Mouse (Mus musculus): ENCODE data around the gene Pthlh.
"Not testable (repeated sequence)": the region's sequence is repeated elsewhere in the genome, so short reads cannot be mapped to it uniquely, and the experiment has no call there.

Pthlh gene

GRCm38 (mm10) chr6:147263587-147264565 lies at the start of gene Pthlh:
TSS of gene Pthlh (minus strand) at chr6:147264183.
- DNase-seq (ENCODE audit: low spot score in 2 of 2): peak in 1 of 2 experiments; percentile 26

- DNase-seq (ENCODE audit: low spot score in 2 of 2): no peak
Measured at GRCm38 (mm10) chr6:147313331-147313730, 49.3 kb upstream of the Pthlh start.

GRCm38 (mm10) chr6:147310435-147310978 lies 46.5 kb upstream of the Pthlh start:
- no peak for DNase-seq (ENCODE audit: low spot score in 2 of 2)

GRCm38 (mm10) chr6:147310035-147310434 lies 46.1 kb upstream of the Pthlh start:
- DNase-seq (ENCODE audit: low spot score in 2 of 2): peak in 1 of 2 experiments; percentile 37

- DNase-seq (ENCODE audit: low spot score in 2 of 2): not testable (repeated sequence)
Measured at GRCm38 (mm10) chr6:147304236-147304635, 40.3 kb upstream of the Pthlh start.

- DNase-seq (ENCODE audit: low spot score in 2 of 2): no peak
Measured at GRCm38 (mm10) chr6:147299607-147300006, 35.6 kb upstream of the Pthlh start.

- DNase-seq (ENCODE audit: low spot score in 2 of 2): no peak
Measured at GRCm38 (mm10) chr6:147279309-147279708, 15.3 kb upstream of the Pthlh start.

GRCm38 (mm10) chr6:147268143-147268790 lies 4.3 kb upstream of the Pthlh start:
- DNase-seq (ENCODE audit: low spot score in 2 of 2): no peak

- DNase-seq (ENCODE audit: low spot score in 2 of 2): no peak
Measured at GRCm38 (mm10) chr6:147266466-147266865, 2.5 kb upstream of the Pthlh start.

GRCm38 (mm10) chr6:147263178-147263577 lies 805 bp downstream of the Pthlh start:
- DNase-seq (ENCODE audit: low spot score in 2 of 2): no peak

GRCm38 (mm10) chr6:147261616-147262015 lies 2.4 kb downstream of the Pthlh start:
- no peak for DNase-seq (ENCODE audit: low spot score in 2 of 2)

- no peak for DNase-seq (ENCODE audit: low spot score in 2 of 2)
Measured at GRCm38 (mm10) chr6:147260766-147261165, 3.2 kb downstream of the Pthlh start.

GRCm38 (mm10) chr6:147247782-147248181 lies 16.2 kb downstream of the Pthlh start:
- DNase-seq (ENCODE audit: low spot score in 2 of 2): no peak

GRCm38 (mm10) chr6:147244294-147244693 lies 19.7 kb downstream of the Pthlh start:
- no peak for DNase-seq (ENCODE audit: low spot score in 2 of 2)

- no peak for DNase-seq (ENCODE audit: low spot score in 2 of 2)
Measured at GRCm38 (mm10) chr6:147243655-147244054, 20.3 kb downstream of the Pthlh start.

- no peak for DNase-seq (ENCODE audit: low spot score in 2 of 2)
Measured at GRCm38 (mm10) chr6:147241541-147241940, 22.4 kb downstream of the Pthlh start.

- peak; percentile 59 to 61 for DNase-seq (ENCODE audit: low spot score in 2 of 2)
Measured at GRCm38 (mm10) chr6:147240203-147240804, 23.7 kb downstream of the Pthlh start.

- DNase-seq (ENCODE audit: low spot score in 2 of 2): no peak
Measured at GRCm38 (mm10) chr6:147226696-147227095, 37.3 kb downstream of the Pthlh start.

GRCm38 (mm10) chr6:147219099-147219498 lies 44.9 kb downstream of the Pthlh start:
- no peak for DNase-seq (ENCODE audit: low spot score in 2 of 2)

- no peak for DNase-seq (ENCODE audit: low spot score in 2 of 2)
Measured at GRCm38 (mm10) chr6:147216156-147216555, 47.8 kb downstream of the Pthlh start.

GRCm38 (mm10) chr6:147207821-147208330 lies 56.1 kb downstream of the Pthlh start:
- no peak for DNase-seq (ENCODE audit: low spot score in 2 of 2)
